Mouse (Mus musculus) Patski (cell line): ENCODE results near the gene Slc5a3. TPM values are rescaled to one million over a fixed set of nuclear protein-coding genes. Genes with fewer than 3 reads are reported as not detected.

Source experiments
- ATAC-seq: fragments of 100-300 bp; one replicate; pipeline ENCODE4 v1.8.0; 2021
- CTCF ChIA-PET: fragments of 350-600 bp; sonication (Branson Sonifier 250); formaldehyde crosslinking; loops from one replicate; lab custom pipeline; 2022; ENCODE audit warnings: inconsistent platforms; lab: Charles Lee
- POLR2A ChIA-PET: fragments of 350-600 bp; sonication (Branson Sonifier 250); formaldehyde crosslinking; loops from one replicate; lab custom pipeline; 2022; ENCODE audit warnings: antibody characterized with exemption, inconsistent platforms; lab: Charles Lee
- DNase-seq: peaks from one replicate; pipeline ENCODE4 v3.0.0-alpha.2; 2011; ENCODE audit warnings: low read depth, low spot score
- H3K27me3 ChIP-seq: fragments of 371-371 bp; one replicate; pipeline ENCODE4 v1.5.1; 2021
- CTCF ChIP-seq: fragments of 100-300 bp; IDR thresholded peaks from one replicate; pipeline ENCODE4 v1.5.1; 2021
- in situ Hi-C: fragments of 300-500 bp; cut with MboI; formaldehyde crosslinking; loops from 3 replicates; pipeline ENCODE4 v1.11.1; 2018; ENCODE audit warnings: low pct_unique_long_range_greater_than_20kb, mixed read lengths
- polyA plus RNA-seq: library from polyadenylated mRNA; unstranded; gene quantifications from one replicate; pipeline ENCODE4 v1.2.3, GENCODE M21; 2021

Gene Slc5a3
- 50.3 TPM for polyA plus RNA-seq

GRCm38 (mm10) chr16:92057852-92058643, at the start of gene Slc5a3, which contains the start of the genes Mrps6 and Gm49711:
Slc5a3 (plus strand) TSS chr16:92058322.
Mrps6 (plus strand) TSS chr16:92058270.
Gm49711 (plus strand) TSS chr16:92058316.
- CTCF ChIA-PET = interaction anchor here (0.8 kb wide), 1 partner anchor 13 kb away, joined by 3 read pairs; no protein-coding TSS in a partner anchor
- POLR2A ChIA-PET = interaction anchor here (1.1 to 2.6 kb wide), 5 partner anchors 56 to 120 kb away, joined by 3 to 16 read pairs (median 5); no protein-coding TSS in a partner anchor
- DNase-seq (peak; percentile 58), ATAC-seq (peak; percentile 75)
- in situ Hi-C loops = no loop called here
- no peaks in the 10 kb centered on the region for H3K27me3 ChIP-seq
- TF ChIP-seq CTCF = no peak

- DNase-seq (no peak), ATAC-seq (no peak)
- CTCF ChIA-PET = no interaction called here
- POLR2A ChIA-PET = no interaction called here
- no peaks in the 10 kb centered on the region for H3K27me3 ChIP-seq
- no peak for TF ChIP-seq CTCF
- in situ Hi-C loops = no loop called here
Observed at GRCm38 (mm10) chr16:92009586-92009985, 48.5 kb upstream of the Slc5a3 start.

GRCm38 (mm10) chr16:92016792-92017191, 41.3 kb upstream of the Slc5a3 start:
- in situ Hi-C loops = no loop called here
- H3K27me3 ChIP-seq = no peaks in the 10 kb centered on the region
- no peak for TF ChIP-seq CTCF
- no peak for ATAC-seq
- POLR2A ChIA-PET = no interaction called here
- CTCF ChIA-PET = no interaction called here
- DNase-seq = no peak

GRCm38 (mm10) chr16:92019141-92020118, 38.7 kb upstream of the Slc5a3 start:
- in situ Hi-C loops = no loop called here
- no peak for ATAC-seq
- CTCF ChIA-PET = interaction anchor here (2.0 kb wide), 1 partner anchor 16 kb away, joined by 5 read pairs; no protein-coding TSS in a partner anchor
- no peaks in the 10 kb centered on the region for H3K27me3 ChIP-seq
- no peak for TF ChIP-seq CTCF
- DNase-seq = no peak
- POLR2A ChIA-PET = no interaction called here

GRCm38 (mm10) chr16:92021656-92022400, 36.3 kb upstream of the Slc5a3 start:
- peak; percentile 12 for DNase-seq
- in situ Hi-C loops = no loop called here
- POLR2A ChIA-PET = no interaction called here

GRCm38 (mm10) chr16:92022494-92023283, 35.4 kb upstream of the Slc5a3 start:
- ChIA-PET POLR2A (no interaction called here), CTCF (interaction anchor here (1.3 kb wide), 1 partner anchor 11 kb away, joined by 3 read pairs; no protein-coding TSS in a partner anchor)
- TF ChIP-seq CTCF = no peak
- in situ Hi-C loops = no loop called here
- DNase-seq (no peak), ATAC-seq (no peak)
- H3K27me3 ChIP-seq = no peaks in the 10 kb centered on the region

More at GRCm38 (mm10) chr16:92021656-92022400, 36.3 kb upstream of the Slc5a3 start:
- no peak for TF ChIP-seq CTCF
- H3K27me3 ChIP-seq = no peaks in the 10 kb centered on the region
- CTCF ChIA-PET = interaction anchor here (1.3 kb wide), 1 partner anchor 12 kb away, joined by 3 read pairs; no protein-coding TSS in a partner anchor
- ATAC-seq = no peak

GRCm38 (mm10) chr16:92033286-92033685, 24.8 kb upstream of the Slc5a3 start:
- DNase-seq (no peak), ATAC-seq (no peak)
- no peaks in the 10 kb centered on the region for H3K27me3 ChIP-seq
- in situ Hi-C loops = no loop called here
- ChIA-PET CTCF (interaction anchor here (1.1 to 1.4 kb wide), 2 partner anchors 11 to 13 kb away, joined by 3 to 4 read pairs; no protein-coding TSS in a partner anchor), POLR2A (no interaction called here)
- TF ChIP-seq CTCF = no peak

- ChIA-PET POLR2A (no interaction called here), CTCF (no interaction called here)
- ATAC-seq (no peak), DNase-seq (no peak)
- in situ Hi-C loops = no loop called here
- no peaks in the 10 kb centered on the region for H3K27me3 ChIP-seq
- TF ChIP-seq CTCF = no peak
Observed at GRCm38 (mm10) chr16:92034676-92035075, 23.4 kb upstream of the Slc5a3 start.

- ATAC-seq (no peak), DNase-seq (no peak)
- in situ Hi-C loops = no loop called here
- H3K27me3 ChIP-seq = no peaks in the 10 kb centered on the region
- ChIA-PET CTCF (no interaction called here), POLR2A (no interaction called here)
- TF ChIP-seq CTCF = no peak
Observed at GRCm38 (mm10) chr16:92036701-92037100, 21.4 kb upstream of the Slc5a3 start.
